Mouse (Mus musculus) yolk sac, embryonic 10.5 days (tissue): ENCODE measurements around the gene Prrc2b.
A peak's percentile ranks its signal among the peaks of the same experiment; 100 is the strongest.

Source experiments
- DNase-seq: peaks from one replicate; pipeline ENCODE4 v3.0.0-alpha.2; 2017; ENCODE audit warnings: low spot score

Gene Prrc2b

GRCm38 (mm10) chr2:32134039-32134438, 16.8 kb upstream of the Prrc2b start:
- DNase-seq: peak; percentile 73

DNA sequence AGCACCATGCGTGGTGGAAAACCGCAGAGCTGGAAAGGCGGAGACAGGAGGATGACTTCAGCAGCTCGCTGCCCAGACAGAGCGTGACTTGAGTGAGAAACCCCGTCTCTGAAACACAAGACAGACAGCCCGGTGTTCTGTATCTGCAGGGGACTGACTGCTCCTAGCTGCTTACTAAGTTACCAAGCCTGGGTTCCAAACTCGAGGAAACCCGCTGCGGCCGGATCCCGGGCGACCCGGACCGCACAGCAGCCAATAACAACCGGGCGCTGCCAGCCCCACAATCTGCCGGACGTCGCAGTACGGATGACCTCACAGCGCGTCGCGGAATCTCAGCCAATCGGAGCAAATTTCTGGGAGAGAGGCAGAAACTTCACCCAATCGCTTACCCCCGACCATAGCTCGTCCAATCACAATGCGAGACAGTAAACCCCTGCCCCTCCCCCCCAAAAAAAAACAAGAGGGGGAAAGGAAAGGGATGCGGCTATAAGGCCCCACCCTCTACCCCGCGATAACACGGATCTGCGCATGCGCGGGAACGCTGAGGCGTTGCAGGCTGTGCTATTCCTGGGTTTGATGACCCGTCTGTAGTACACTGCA, 13.1 kb upstream of the Prrc2b start:
- DNase-seq: peak; percentile 99

DNA sequence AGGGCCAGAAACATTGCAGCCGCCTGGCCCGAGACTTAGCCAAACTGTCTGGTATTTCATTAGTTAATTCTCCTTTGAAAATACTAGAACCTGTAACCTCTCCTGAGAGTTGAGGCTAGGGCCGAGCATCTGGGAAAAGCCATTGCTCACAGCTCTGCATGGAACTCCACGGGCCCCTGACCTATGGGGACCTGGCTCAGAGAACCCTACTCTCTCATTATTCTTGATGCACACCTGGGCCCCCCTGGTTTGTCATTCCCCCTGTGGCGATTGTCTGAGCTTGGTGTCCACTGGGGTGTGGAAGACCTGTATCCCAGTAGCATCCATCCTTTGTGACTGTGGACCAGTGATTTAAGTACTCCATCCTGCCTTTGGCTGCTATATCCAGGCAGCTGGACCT, 11.5 kb upstream of the Prrc2b start:
- no peak for DNase-seq

DNA sequence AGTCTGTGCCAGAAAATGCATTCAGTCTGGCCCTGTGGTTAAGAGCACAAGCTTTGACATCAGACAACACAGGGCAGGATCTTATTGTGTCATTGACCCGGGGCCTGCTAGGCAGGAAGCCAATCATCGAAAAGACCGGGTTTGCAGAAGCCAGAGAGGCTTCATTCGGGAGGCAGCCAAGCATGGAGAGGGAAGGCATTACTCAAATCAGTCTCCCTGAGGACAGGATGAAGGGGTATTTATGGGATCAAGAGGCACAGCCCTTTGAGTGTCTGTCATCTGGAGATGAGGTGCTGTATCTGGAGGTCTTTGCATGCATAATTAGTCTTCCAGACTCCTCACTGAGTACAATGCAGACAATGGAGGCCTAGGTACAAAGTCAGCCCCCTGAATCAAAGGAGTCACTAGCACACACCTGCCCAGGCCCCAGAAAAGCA, 10.4 kb upstream of the Prrc2b start:
- no peak for DNase-seq

DNA sequence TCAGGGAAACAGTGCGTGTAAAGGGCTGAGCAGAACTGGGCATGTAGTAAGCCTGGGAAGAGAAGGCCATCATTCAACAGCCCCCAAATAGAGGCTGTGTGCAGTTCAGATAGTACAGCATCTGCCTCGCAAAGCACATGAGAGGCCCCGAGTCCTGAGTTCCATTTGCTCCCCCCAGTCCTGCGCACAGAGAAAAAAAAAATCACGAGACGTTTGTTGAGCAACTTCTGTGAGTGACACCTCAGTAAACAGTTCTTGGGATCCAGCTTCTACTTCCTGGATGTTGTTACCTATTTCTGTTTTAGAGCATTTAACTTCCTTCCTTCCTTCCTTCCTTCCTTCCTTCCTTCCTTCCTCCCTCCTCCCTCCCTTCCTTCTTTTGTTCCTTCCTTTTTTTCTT, 9.3 kb upstream of the Prrc2b start:
- DNase-seq: peak; percentile 64

DNA sequence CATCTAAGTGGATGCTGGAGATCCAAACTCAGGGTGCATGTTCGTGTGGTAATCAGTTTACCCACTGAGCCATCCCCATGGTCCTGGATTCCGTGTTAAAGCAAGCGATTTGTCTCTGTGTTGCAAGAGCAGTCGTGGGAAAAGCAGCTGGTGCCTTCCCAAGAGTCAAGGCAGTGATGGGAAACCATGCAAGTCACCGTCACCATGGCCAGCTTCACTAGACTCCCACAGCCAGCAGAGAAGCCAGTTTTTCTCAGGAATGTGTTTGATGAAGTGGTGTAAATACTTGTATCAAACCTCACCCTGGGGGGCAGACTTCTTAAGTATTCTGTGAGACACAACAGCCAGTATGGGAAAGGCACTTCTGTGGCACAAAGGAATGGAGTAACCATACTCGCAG, 8.5 kb upstream of the Prrc2b start:
- DNase-seq: no peak

- DNase-seq: no peak
Observed at GRCm38 (mm10) chr2:32144633-32145032, 6.2 kb upstream of the Prrc2b start.

DNA sequence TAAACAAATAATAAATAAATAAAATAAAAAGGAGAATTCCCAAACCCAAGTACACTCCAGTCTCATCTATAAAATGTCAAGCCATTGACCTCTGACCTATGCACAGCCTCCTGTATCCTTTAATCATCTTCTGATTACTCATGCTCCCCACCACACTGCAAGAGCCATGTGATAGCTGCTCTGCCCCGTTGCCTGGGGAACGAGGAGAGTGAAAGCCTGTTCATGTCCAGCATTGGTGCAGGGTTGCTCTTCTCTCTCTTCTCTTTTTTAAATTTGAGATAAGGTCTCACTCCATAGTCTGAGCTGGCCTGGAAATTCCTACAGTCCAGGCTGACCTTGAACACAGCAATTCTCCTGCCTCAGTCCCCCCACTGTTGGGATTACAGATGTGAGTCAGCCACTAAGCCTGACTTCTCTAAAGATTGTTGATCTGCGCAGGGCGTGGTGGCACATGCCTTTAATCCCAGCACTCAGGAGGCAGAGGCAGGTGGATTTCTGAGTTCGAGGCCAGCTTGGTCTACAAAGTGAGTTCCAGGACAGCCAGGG, 4.2 kb upstream of the Prrc2b start:
- no peak for DNase-seq

- no peak for DNase-seq
Observed at GRCm38 (mm10) chr2:32150135-32150534, 747 bp upstream of the Prrc2b start.

- no peak for DNase-seq
Observed at GRCm38 (mm10) chr2:32150562-32150923, 339 bp upstream of the Prrc2b start.

DNA sequence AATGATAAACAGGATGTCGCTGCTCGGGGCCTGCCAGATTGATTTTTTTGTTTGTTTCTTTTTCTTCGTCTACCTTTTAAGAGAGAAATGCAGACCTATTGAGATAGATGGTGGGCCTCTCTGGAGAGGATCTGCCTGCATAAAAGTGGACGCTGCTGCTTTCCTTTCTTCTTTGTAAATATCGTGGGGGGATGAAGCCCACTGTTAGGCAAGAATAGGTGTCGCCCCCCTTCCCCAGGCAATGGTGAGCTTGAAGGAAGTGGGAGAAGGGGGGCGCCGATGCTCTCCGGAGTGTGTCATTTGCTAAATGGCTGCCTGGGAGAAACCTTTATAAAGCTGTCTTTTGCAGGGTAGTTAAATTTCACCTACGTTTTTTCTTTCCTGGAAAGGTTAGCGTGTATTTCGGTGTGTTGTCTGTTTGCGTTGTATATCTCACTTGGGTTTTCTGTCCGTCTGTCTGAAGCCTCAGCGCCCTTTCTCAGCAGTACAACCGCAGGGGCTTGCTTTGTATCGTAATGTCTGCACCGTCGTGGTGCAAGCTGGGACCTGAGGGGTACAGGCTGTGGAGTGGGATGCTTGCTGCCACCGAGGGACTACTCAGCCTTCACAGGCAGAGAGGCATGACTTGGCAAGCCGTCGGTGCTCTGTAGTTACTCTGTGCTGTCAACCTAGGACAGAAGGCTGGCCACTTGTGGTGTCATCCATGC, 931 bp downstream of the Prrc2b start:
- no peak for DNase-seq

- DNase-seq: no peak
Observed at GRCm38 (mm10) chr2:32152367-32153034, 1.6 kb downstream of the Prrc2b start.

GRCm38 (mm10) chr2:32153041-32153790, 2.3 kb downstream of the Prrc2b start:
- DNase-seq: peak; percentile 59

GRCm38 (mm10) chr2:32153791-32154119, 2.9 kb downstream of the Prrc2b start:
- no peak for DNase-seq

DNA sequence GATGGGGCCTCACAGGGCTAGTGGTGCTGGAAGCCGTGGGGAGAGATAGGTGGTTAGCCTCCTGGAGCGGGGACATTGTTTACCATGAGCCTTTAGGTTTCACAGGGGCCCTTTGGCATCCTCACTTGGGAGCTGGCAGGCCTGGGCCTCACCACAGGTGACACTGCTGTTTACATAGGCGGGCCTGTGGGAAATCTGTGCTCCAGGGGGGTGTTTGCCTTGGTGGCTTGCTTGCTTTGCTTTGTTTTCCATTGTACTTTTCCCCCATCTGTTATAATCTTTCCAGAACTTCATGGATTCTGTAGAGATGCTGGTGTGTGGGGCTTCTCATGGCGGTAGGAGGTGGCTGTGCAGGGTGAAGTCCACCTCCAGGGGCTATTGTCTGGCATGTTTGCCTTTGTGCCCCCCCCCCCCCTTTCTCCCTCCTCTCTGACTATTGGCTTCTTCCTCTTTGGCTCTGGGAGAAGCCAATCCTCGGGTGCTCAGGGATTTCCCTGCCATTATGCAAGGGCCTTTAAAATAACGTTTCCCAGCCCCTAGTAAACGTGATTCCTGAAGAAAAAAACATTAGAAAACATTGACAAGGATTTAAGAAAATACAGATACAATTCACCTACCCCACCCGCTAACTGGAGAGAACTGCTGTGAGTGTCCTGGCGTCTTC, 3.6 kb downstream of the Prrc2b start:
- peak; percentile 73 for DNase-seq

DNA sequence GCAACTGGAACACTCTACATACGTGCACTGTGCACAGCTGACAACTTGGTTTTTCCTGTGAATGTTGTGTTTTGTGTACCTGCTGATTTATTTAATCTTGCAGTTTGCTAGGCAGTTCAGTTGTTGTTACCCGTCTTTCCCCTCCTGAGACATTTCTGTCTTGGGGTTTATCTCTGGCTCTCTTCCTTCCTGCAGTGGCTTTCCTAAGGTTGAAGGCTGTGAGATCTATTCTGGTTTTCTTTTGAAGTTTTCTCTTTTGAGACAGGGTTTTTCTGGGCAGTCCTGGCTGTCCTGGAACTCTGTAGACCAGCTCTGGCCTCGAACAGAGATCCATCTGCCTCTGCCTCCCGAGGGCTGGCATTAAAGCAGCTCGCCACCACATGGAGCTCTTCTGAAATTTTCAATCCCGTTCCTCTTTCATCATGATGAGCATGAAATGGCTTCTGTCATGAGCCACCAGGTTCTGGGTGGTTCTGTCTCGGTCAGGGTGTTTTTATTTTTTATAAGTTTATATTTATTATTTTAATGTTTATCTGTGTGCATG, 4.2 kb downstream of the Prrc2b start:
- DNase-seq: no peak

- DNase-seq: no peak
Observed at GRCm38 (mm10) chr2:32155614-32156013, 4.7 kb downstream of the Prrc2b start.

DNA sequence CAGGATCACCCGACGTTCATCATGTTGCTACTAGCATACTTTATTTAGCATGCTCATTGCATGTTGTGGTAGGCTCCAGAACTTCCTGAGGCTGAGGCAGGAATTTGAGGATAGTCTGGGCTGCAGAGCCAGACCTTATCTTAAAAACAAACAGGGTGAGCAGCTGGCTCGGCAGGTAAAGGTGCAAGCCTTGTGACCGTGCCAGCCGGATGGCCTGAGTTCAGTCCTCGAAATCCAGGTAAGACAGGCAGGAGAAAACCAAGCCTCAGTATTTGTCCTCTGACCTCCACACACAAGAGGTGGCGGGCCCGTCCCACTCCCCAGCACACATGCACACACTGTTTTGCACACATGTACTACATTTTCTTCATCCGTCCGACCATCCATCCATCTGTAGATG, 5.8 kb downstream of the Prrc2b start:
- DNase-seq: peak; percentile 55

GRCm38 (mm10) chr2:32157328-32157727, 6.4 kb downstream of the Prrc2b start:
- DNase-seq: no peak

GRCm38 (mm10) chr2:32158616-32159239, 7.8 kb downstream of the Prrc2b start:
- DNase-seq: no peak

- no peak for DNase-seq
Observed at GRCm38 (mm10) chr2:32160525-32160924, 9.6 kb downstream of the Prrc2b start.
